Mouse (Mus musculus) granulocyte monocyte progenitor cell, adult 5-6 weeks (primary cell): ENCODE measurements around the gene Ttc8. TPM values are rescaled to one million over a fixed set of nuclear protein-coding genes. Genes with fewer than 3 reads are reported as not detected.

Source experiments
- ATAC-seq: replicated peaks from 2 replicates; pipeline ENCODE4 v1.8.0; 2016; ENCODE audit warnings: mild to moderate bottlenecking, moderate TSS enrichment, inconsistent platforms; ENCODE audit not compliant: poor library complexity, severe bottlenecking
- total RNA-seq, 2 experiments: library from RNA; stranded (forward) in 1 of 2; stranded (reverse) in 1 of 2; fragments of 200-712, 200-1000 nt in 1 of 2; fragments of >200 nt in 1 of 2; fragmentation: Nextera tagmentation in 1 of 2; gene quantifications; 2 replicates each; pipeline ENCODE4 v1.2.3; 2014 to 2017

Gene Ttc8
- total RNA-seq, 2 experiments from 2014 or later = 1.4 to 8.9 TPM

DNA sequence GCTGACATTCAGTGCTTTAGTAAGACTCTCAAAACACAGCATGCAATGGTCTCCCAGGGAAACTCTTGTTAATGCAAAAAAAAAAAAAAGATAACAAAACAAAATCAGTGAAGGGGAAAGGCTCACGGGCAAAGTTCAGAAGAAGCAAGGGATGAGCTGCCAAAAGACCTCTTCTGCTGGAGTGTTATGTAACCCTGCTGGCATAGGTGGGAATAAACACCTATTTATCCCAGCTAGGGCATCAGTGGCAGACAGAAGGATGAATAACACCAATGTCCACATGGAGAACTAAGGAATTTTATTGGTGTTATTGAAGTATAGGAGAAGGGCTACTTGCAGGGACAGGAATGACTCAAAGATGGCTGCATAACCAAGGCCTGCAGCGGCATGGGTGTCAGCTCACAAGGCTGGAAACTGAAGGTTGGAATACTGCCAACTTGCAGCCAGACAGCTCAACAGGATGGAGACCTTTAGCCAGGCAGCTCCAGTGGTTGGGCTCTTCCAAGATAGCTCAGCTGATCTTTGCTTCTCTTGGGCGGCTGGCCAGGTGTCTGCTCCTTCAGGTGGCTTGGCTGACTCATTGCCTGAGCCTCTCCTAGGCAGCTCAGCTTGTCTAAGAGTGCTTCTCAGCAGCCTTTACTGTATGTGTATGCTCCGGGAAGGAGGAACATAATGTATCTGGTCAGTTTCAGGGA is 45.2 kb downstream of the Ttc8 start:
- no peak for ATAC-seq

DNA sequence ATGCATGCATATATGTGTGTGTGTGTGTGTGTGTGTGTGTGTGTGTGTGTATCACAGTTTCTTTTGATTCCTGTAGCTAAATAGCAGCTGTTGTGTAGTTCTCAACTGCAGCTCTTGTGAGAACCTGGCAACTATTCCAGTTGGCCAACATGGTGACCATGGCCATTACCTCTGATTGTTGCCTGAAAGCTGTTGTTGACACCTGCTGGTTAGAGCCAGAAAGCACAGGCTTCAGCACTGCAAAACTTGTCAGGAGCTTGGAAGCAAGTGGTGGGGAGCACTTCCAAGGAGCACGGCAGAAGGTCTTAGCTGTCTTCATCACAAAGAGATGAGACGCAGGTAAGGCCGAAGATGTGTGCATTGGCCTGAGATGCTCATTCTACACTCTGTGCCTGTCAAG is 51.9 kb downstream of the Ttc8 start:
- no peak for ATAC-seq

DNA sequence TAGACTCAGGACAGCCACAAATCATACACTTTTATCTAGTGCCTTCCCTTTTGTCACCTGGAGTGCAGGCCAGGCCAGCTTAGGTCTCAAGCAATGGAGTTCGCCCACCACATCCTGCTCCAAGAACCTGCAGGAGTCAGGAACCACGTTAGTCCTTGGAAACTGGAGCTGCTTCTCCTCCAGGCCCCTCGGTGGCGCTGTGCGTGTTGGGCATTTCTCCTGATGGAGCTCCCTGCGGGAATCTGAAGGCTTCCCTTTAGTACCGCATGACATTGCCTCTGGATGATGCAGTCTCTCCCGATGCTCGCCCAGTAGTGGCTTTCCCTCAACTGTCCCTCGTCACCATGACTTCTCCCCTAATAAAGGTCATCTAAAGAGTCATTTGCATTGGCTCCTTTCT is 53.1 kb downstream of the Ttc8 start:
- ATAC-seq = no peak

DNA sequence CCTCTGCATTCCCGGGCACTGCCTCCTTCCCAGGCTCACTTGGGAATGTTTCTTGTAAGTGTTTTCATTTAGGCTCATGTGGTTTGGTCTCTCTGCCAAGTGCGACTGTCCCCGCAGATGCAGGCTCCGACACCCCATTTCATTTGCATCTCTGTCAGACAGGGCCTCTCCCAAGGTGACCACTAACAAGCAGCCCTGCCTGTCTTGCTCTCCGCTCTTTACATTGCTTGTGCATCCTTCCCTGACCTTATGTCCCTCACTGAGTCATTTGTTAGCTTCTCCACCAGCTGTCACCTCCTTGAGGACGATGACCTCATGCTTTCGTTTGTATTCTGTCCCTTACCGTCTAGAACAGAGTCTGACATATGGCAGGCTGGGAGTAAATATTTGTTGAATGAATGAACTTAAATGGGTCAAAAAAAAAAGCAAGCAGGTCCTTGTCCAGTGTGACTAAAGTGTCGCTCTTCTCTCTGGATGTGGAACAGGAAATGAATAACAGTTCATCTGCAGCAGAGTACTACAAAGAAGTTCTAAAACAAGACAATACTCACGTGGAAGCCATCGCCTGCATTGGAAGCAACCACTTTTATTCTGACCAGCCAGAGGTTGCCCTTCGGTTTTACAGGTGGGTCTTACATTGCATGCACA is 53.9 kb downstream of the Ttc8 start:
- no peak for ATAC-seq

DNA sequence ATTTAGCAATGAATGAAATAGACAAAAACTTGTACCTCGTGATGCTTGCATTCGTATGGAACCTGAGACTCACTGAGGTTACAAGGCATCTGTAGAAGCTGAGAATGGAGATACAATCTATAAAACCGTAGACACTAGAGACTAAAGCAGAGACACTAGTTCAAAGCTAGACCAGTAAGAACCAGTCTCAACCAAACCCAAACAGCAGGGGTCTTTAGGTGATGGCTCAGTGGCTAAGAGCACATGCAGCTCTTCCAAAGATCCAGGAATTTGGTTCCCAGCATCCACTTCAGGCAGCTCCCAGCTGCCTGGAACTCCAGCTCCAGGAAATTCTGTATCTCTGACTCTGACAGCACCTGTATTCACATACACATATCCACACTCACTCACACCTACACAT is 60.7 kb downstream of the Ttc8 start:
- no peak for ATAC-seq

DNA sequence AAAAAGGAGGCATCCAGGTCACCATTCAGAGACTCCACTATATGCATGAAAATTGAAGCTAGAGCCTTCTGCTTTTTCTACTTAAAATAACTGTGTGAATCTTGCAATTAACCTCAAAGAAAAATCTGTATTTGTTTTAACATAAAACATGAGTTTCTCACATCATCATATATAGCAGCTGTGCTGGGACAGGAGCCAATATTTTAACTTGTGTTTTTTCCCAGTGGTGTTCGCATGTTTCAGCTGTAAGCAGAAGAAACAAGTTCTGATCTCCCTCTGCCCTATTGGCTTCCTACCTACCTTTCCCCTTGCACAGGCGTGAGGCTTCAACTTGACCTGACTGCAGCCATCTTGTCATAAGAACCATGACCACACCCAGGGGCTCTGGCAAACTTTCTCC is 64.4 kb downstream of the Ttc8 start:
- no peak for ATAC-seq

DNA sequence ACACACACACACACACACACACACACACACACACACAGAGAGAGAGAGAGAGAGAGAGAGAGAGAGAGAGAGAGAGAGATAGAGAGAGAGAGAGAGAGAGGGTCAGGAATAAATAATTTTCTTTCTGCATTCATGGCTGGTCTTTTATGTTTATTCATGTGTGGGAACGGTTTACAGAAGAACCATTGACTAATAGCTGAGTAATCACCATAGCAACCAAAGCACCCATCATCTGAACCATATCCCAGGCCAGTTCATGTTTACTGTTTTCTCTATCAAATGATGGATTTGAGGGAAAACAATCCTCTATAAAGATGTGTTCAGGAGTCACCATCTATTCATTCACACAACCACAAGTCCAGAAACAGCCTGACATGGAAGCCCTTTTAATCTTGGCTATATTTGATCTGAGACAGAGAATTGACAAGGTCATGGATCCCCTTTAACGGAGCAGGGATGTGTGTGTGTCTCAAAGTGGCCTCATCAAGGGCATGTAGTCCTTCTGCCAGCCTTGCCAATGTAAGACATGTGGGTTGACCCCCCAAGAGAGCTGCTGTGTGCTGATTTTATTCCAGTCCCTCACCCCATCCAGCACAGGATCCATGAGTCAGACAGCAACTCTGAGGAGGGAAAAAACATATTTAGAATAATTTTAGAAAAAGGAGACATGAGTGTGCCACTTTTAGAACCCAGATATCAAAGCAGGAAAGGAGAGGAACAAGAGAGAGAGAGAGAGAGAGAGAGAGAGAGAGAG is 70.9 kb downstream of the Ttc8 start:
- ATAC-seq = no peak

DNA sequence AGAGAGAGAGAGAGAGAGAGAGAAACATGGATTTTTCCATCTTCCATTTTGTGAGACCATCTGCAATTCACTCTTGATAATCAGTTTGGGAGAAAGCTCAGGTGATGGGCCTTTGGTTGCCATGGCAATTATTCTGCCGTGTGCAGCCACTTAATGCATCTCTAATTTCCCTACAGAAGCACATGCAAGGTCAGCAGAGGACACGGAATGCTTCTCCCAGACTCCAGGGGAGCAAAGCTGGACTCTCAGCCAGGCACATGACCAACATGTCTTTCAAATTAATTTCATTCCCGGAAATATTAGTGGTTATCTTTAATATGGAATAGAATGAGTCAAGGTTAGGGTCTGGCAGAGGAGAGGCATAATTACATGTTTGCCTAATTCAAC is 71.4 kb downstream of the Ttc8 start:
- no peak for ATAC-seq

DNA sequence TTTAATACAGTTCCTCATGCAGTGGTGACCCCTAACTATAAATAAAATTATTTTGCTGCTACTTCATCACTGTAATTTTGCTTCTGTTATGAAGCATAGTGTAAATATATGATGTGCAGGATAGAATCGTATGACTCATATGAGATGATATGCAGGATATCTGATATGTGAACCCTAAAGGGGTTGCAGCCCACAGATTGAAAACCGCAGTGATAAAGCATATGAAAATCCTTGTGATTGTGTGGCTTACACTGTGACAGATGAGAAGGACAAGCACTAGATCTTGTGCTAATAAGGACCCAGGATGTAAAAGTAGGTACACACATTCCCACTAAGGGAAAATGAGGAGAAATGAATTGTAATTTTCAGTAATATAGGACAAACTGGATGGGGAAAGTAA is 73.4 kb downstream of the Ttc8 start:
- no peak for ATAC-seq

DNA sequence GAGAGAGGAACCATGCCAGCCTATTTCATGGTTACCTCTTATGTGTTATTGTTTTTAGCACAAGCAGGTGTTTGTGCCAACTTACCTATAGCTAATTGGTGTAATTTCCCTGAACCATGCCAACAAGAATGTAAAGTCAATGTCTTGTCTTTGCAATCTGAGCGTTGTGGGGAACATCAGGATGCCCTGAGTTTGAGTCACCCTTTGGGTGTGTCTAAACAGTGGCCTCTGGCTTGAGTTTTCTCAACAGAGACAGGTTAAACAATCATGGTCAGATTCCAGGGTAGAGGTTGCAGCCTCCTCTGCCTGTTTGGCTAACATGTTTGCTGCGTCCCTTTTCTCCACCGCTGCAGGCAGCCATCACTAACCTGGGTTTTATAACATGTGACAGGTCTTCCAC is 74.0 kb downstream of the Ttc8 start:
- no peak for ATAC-seq

DNA sequence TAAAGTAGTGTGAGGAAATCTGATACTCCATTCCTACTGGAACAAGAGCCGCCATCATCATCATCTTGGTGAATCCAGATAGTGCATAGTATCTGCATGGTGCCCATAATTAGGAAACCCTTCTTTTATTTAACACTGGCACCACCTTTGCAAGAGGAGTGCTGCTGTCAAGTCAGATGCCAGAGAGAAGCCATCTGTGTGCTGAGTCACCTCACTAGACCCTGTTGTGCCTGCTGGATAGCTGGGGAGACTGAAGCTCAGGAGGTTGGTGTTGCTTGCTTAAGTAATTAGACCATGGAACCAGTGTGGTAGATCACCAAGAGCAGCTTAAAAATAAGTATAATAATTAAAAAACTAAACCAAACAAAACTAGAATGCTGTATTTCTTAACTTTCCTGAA is 75.5 kb downstream of the Ttc8 start:
- ATAC-seq = no peak

DNA sequence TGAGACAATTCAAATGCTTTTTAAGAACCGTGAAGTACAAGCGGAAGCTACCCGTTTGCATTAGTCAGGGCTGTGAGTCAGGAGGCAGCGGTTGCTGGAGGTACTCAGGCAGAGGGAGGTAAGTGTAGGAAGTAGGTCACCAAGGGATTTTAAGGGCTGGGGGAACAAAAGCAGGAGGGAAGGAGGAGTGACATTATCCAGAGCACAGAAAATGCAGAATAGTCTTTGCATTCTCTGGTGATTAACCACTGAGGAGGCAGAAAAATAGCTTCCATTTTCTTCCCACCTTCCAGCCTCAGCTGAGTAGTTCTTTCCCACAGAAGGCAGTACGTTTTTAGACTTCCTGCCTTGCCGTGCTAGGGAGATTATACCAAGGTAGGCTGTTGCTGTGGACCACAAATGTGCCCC is 76.2 kb downstream of the Ttc8 start:
- 0 out of 2 replicates have a peak, but pooled peaks have one; percentile 25 for ATAC-seq

DNA sequence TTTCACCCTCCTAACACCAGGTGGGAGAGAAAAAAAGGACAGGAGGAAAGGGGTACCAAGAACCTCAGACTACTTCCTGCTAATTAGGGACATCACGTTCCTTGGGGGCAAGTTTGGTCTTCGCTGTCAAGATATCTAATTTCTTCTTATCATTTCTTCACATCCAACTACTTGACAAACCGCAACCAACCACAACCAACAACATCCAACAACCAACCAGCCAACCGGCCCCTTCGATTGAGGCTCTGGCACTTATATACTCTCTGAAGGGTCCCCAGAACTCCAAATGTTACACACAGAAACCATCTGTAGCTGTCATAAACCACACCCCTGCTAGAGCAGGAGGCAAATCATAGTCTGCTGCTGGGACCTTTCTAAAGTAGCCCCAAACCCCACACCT is 76.7 kb downstream of the Ttc8 start:
- ATAC-seq = peak; percentile 20; the same call in 1 of the 2 replicates

DNA sequence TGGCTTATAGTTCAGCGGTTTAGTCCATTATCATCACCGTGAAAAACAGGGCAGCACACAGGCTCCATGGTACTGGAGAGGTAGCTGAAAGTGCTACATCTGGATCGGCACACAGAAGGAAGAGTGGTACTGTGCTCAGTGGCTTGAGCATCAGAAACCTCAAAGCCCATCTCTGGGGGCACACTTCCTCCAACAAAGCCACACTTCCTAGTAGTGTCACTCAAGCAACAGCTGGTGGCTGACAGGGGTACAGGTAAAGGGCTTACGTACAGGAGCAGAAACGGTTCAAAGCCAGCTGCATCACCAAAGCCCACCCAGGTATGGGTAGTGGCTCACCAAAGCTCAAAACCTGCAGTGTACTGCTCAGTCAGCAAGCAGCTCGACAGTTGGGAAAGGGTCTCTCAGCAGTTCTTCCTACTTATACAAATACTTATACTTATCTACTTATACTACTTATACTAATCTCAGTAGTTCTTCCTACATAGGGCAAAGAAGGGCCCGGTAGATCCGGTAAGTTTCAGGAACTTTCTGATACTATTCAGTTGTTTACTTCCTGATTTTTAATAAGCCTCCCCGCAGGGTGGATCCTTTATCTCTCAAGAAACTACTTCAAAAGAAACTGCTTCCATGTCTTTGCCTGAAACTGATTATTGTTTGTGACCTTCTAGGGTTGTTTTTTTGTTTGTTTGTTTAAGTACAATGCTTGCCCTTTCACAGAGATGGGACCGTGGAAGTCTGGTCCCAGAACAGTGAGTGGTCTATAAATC is 78.5 kb downstream of the Ttc8 start:
- peak; percentile 27; the same call in 1 of the 2 replicates for ATAC-seq

DNA sequence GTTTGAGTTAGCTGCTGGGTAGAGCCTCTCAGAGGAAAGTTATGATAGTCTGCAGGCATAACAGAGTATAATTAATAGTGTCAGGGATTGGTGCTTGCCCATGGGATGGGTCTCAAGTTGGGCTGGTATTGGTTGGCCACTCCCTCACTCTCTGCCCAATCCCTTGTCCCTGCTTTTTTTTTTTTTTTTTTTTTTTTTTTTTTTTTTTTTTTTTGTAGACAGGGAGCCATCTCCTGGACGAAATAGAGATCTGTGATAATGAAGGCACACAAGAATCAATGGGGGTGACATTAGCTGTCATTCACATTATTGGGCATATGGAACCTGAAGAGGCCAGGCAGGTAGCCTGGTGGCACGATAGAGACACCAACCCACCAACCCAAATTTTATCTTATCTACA is 79.9 kb downstream of the Ttc8 start:
- no peak for ATAC-seq

DNA sequence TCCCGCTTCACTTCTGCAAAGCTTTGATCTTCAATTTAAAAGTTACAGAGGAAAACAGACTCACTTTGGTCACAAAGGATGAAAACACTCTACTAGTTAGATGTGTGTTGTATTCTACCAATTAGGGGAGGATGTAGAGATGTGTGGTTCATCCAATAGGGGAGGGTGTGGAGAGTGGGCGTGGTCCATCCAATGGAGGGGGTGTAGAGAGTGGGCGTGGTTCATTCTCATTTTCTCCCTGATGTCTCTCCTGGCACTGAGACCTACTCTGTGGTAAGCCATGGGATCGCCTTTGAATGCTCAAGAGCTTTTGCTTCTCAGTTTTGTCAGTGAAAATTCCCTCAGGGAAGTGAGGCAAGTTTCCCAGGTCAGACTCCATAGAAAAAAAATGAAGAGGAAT is 82.7 kb downstream of the Ttc8 start:
- no peak for ATAC-seq

DNA sequence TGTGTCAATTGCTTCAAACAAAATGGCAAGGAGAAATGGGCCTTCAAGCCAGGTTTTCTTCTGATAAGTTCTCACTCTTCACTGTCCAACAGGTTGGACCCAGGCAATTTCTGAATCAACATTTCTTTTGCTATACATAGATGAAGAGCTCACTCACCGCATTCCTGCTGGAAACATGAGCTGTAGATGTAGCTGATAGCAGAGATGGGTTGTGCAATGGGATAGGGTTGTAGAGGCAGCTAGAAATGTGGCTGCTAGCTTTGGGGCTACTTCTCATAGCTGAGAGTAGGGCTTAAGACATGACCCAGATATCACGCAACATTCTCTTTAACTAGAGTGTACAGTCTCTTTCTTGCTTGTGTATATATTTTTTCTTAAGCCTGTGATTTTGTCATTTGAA is 84.4 kb downstream of the Ttc8 start:
- no peak for ATAC-seq

DNA sequence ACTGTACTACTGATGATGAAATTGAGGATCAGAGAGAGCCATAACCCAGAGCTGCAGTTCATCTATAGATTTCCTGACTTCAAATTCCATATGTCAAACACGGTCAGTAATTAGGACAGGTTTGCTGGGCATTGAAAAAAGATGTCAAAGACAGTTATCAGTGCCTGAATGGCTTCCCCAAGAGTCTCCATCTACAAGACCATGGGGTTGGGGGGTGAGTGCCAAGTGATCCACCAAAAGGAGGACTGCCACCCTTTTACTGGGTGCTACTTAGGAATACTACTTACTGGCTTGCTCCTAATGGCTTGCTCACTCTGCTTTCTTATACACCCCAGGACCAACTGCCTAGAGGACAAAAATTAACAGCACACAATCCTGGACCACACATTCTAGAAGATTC is 88.4 kb downstream of the Ttc8 start:
- no peak for ATAC-seq

DNA sequence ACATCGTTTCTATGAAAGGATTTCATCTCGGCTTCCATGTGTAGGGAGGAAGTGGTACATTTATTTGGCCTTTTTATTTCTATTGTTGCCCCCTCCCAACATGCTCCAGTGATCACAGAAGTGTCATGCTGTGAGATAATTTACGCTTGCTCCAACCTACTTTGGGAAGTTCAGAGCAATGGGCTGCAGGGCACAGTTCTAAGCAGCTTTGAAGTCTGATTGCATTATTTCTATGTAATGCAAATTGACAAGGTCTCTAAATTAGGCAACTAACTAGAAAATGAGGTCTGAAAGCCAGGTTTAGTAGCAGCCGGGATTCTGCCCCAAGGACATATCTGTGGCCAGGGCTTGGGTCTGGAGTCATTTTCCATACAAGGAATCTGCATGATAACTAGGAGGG is 89.1 kb downstream of the Ttc8 start:
- ATAC-seq = no peak

DNA sequence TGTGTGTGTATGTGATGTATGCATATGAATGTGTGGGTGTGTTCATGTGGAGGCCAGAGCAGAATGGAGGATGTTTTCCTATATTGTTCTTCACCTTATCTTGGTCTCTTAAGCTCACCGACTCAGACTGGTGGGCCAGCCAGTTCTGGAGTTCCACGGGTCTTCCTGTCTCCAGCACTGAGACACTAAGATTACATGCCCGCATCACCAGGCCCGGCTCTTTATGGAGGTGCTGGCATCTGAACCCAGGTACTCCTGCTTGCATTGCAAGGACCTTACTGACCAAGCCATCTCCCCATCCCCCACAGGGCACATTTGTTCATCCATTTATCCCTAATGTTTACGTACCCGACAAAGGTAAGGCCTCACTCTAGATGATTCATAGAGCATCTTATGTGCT is 89.7 kb downstream of the Ttc8 start:
- ATAC-seq = no peak
